Comparison of ENCODE assay signal across 19 mouse cellular contexts in the genomic region with DNA sequence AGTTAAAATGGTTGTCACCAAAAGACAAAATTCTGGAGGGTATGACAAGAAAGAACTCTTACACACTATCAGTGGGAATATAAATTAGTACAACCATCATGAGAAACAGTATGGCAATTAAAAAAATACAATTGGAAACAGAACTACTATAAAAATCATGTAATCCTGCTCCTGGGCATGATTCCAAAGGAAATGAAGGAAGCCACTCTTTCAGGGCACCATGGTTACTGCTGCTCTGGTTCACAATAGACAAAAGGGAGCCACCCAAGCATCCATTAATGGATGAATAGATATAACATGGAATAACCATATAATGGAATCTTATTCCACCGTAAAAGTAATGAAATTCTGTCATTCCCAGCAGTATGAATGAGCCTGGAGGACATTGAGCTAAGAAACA. TPM values are rescaled to one million over a fixed set of nuclear protein-coding genes. Genes with fewer than 3 reads are reported as not detected.
"Had no signal": no experiment of that assay in that cellular context is flagged by ENCODE, and none has a peak within 500 bp of the region (broad histone marks: within the 10 kb centered on the region; RNA-seq: fewer than 3 reads in every experiment).

No protein-coding gene starts in this region.

- H3K4me3 ChIP-seq: left cerebral cortex, adult 2 months; liver, embryonic 13.5 days; midbrain, embryonic 12.5 days; neural tube, embryonic 12.5 days; neural tube, embryonic 15.5 days had no signal

- H3K9ac ChIP-seq: liver, embryonic 13.5 days; midbrain, embryonic 12.5 days; neural tube, embryonic 12.5 days; neural tube, embryonic 15.5 days had no signal

- H3K27me3 ChIP-seq: neural tube, embryonic 12.5 days; neural tube, embryonic 15.5 days had no signal

- H3K4me1 ChIP-seq: liver, embryonic 13.5 days; midbrain, embryonic 12.5 days; neural tube, embryonic 12.5 days; neural tube, embryonic 15.5 days had no signal

- H3K27ac ChIP-seq: kidney, postnatal 0 days; left cerebral cortex, adult 2 months; liver, embryonic 13.5 days; midbrain, embryonic 12.5 days; neural tube, embryonic 12.5 days; neural tube, embryonic 15.5 days; stomach, postnatal 0 days had no signal

- H3K36me3 ChIP-seq: liver, embryonic 13.5 days; midbrain, embryonic 12.5 days; neural tube, embryonic 12.5 days; neural tube, embryonic 15.5 days had no signal

- H3K9me3 ChIP-seq: liver, embryonic 13.5 days; midbrain, embryonic 12.5 days; neural tube, embryonic 12.5 days; neural tube, embryonic 15.5 days had no signal

- DNase-seq: kidney, adult 2 months; kidney, postnatal 25 days; layer of hippocampus, postnatal 36 days; liver, embryonic 13.5 days; lung, adult 2 months; lung, postnatal 14 days; lung, postnatal 4 days; right cerebral cortex, postnatal 14 days; right cerebral cortex, postnatal 4 days; thymus, adult 2 months; thymus, postnatal 14 days; thymus, postnatal 4 days had no signal

- H3K4me2 ChIP-seq: liver, embryonic 13.5 days; midbrain, embryonic 12.5 days; neural tube, embryonic 12.5 days; neural tube, embryonic 15.5 days had no signal

RNA-seq across cellular contexts. Expression of a gene that starts 6.5 kb away (rescaled TPM):
- polyA plus RNA-seq: liver, adult 2 months had no signal
